28 mouse cellular contexts compared by ENCODE assay signal in the genomic region with DNA sequence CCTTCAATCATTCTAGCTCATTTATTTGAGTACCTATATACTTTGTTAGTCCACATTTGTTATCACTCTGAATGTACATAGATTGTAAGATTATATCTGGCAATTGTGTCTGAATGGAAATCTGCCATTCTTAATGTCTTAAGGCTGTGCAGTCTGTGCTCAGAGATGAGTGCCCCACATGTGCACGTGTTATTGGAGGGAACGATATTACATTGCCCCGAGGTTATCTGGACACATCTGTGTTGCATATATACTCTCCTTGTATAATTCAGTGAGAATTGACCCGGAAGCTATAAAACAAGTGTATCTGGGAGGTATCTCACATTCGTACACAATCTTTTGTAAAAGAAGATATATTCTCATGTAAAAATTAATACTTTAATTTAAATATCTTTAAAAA.
DNase-seq lines count a peak whose midpoint lies in the region; ATAC-seq and TF ChIP-seq lines count a peak whose summit lies in the region.
"Had no signal": no experiment of that assay in that cellular context is flagged by ENCODE, and none has a peak within 500 bp of the region (broad histone marks: within the 10 kb centered on the region; RNA-seq: fewer than 3 reads in every experiment).

No protein-coding gene starts in this region.

- no peaks in the 10 kb centered on the region for H3K9me3 ChIP-seq in midbrain, embryonic 11.5 days (ENCODE audit: control insufficient read depth, low read length)
- no peaks in the 10 kb centered on the region for H3K9me3 ChIP-seq in midbrain, postnatal 0 days (ENCODE audit: low read length)
- H3K9me3 ChIP-seq: embryonic facial prominence, embryonic 12.5 days; heart, embryonic 12.5 days; heart, embryonic 15.5 days had no signal

- H3K4me1 ChIP-seq in midbrain, embryonic 11.5 days (ENCODE audit: control insufficient read depth, insufficient read depth, low read length), result no peaks in the 10 kb centered on the region
- no peaks in the 10 kb centered on the region for H3K4me1 ChIP-seq in midbrain, postnatal 0 days (ENCODE audit: insufficient read depth, low read length)
- H3K4me1 ChIP-seq: embryonic facial prominence, embryonic 12.5 days; heart, embryonic 12.5 days; heart, embryonic 15.5 days had no signal

- H3K4me2 ChIP-seq in midbrain, embryonic 11.5 days, result no peak overlapping the region
- H3K4me2 ChIP-seq in midbrain, postnatal 0 days (ENCODE audit: low read depth, low read length, poor library complexity, severe bottlenecking), result no peak overlapping the region
- H3K4me2 ChIP-seq: embryonic facial prominence, embryonic 12.5 days; heart, embryonic 12.5 days; heart, embryonic 15.5 days; hindbrain, embryonic 14.5 days had no signal

- no peak overlapping the region for H3K27ac ChIP-seq in midbrain, embryonic 11.5 days (ENCODE audit: low read depth, low read length)
- H3K27ac ChIP-seq in midbrain, postnatal 0 days (ENCODE audit: low read depth, low read length), result no peak overlapping the region
- H3K27ac ChIP-seq: embryonic facial prominence, embryonic 12.5 days; gastrocnemius, adult 2 months; heart, embryonic 15.5 days; hindbrain, embryonic 14.5 days; hindbrain, postnatal 0 days had no signal

- no peaks in the 10 kb centered on the region for H3K36me3 ChIP-seq in midbrain, embryonic 11.5 days (ENCODE audit: control insufficient read depth, insufficient read depth, low read length)
- no peaks in the 10 kb centered on the region for H3K36me3 ChIP-seq in midbrain, postnatal 0 days (ENCODE audit: insufficient read depth, low read length)
- H3K36me3 ChIP-seq: embryonic facial prominence, embryonic 12.5 days; heart, embryonic 12.5 days; heart, embryonic 15.5 days had no signal

- DNase-seq in embryo, embryonic 10.5 days (ENCODE audit: low spot score), result peak; percentile 3
- no peak for DNase-seq in embryo, embryonic 9.5 days (ENCODE audit: extremely low spot score)
- DNase-seq in midbrain, embryonic 11.5 days (ENCODE audit: low spot score, missing footprints), result no peak
- no peak for DNase-seq in midbrain, postnatal 0 days (ENCODE audit: low spot score)
- peak; percentile 57 for DNase-seq in fat pad, adult 2 months (ENCODE audit: extremely low read depth, low read depth, low spot score)
- DNase-seq: adrenal gland, adult 8-10 months; adrenal gland, postnatal 25 days; cerebellum, adult 11-12 months; cerebellum, adult 8-10 months; cerebellum, postnatal 10 days; cerebellum, postnatal 36 days; forebrain, postnatal 0 days; gastrocnemius, adult 2 months; gastrocnemius, postnatal 14 days; heart, adult 18-20 months; heart, postnatal 10 days; heart, postnatal 36 days had no signal

- peak; percentile 59; the same call in 1 of the 2 replicates for ATAC-seq in midbrain, embryonic 11.5 days (ENCODE audit: low FRiP score)
- ATAC-seq in midbrain, postnatal 0 days (ENCODE audit: low FRiP score), result no peak
- no peak for ATAC-seq in erythroid progenitor cell, adult 5-6 weeks (replicated peaks; ENCODE audit: low FRiP score, poor library complexity, severe bottlenecking)
- ATAC-seq: activated CD4-positive, CD25-positive, alpha-beta regulatory T cell, adult 4 months; forebrain, embryonic 14.5 days; forebrain, postnatal 0 days; hindbrain, postnatal 0 days; inflammation-experienced regulatory T-cells, adult 6 months; intestine, embryonic 16.5 days had no signal

- H3K27me3 ChIP-seq in midbrain, embryonic 11.5 days (ENCODE audit: control insufficient read depth, insufficient read depth, low read length), result no peaks in the 10 kb centered on the region
- H3K27me3 ChIP-seq in midbrain, postnatal 0 days (ENCODE audit: insufficient read depth, low read length), result no peaks in the 10 kb centered on the region
- H3K27me3 ChIP-seq: embryonic facial prominence, embryonic 12.5 days; heart, embryonic 12.5 days; heart, embryonic 15.5 days had no signal

- H3K9ac ChIP-seq in midbrain, embryonic 11.5 days (ENCODE audit: low read length), result no peak overlapping the region
- H3K9ac ChIP-seq in midbrain, postnatal 0 days (replicated peaks; ENCODE audit: low read length, poor library complexity, severe bottlenecking), result no peak overlapping the region
- H3K9ac ChIP-seq: embryonic facial prominence, embryonic 12.5 days; forebrain, postnatal 0 days; heart, embryonic 12.5 days; heart, embryonic 15.5 days; hindbrain, embryonic 14.5 days had no signal

- TF ChIP-seq CTCF in midbrain, postnatal 0 days (IDR thresholded peaks at IDR 0.05), result no peak

- 83% methylated on average over 5 of the region's 5 CpGs for WGBS in midbrain, embryonic 11.5 days
- WGBS in midbrain, postnatal 0 days, result 70% methylated on average over 5 of the region's 5 CpGs

- no peak overlapping the region for H3K4me3 ChIP-seq in midbrain, embryonic 11.5 days (ENCODE audit: low read depth, low read length)
- H3K4me3 ChIP-seq in midbrain, postnatal 0 days (ENCODE audit: low read depth, low read length), result no peak overlapping the region
- H3K4me3 ChIP-seq: embryonic facial prominence, embryonic 12.5 days; erythroblast, embryonic 14.5 days; gastrocnemius, adult 2 months; heart, embryonic 12.5 days; heart, embryonic 15.5 days had no signal

Comparison
In these comparisons a context has a peak if more than half of its experiments do, and no peak if none do; other contexts are left out.
1. DNase-seq: peak in embryo, embryonic 10.5 days (single experiment) and fat pad, adult 2 months (single experiment); none in embryo, embryonic 9.5 days (single experiment), midbrain, embryonic 11.5 days (single experiment) and midbrain, postnatal 0 days (single experiment).